In genomic region chr16:8758979-8759378, GRCm38 (mm10) we compare ENCODE assay signal across 25 mouse cellular contexts. TPM values are rescaled to one million over a fixed set of nuclear protein-coding genes. Genes with fewer than 3 reads are reported as not detected.
DNase-seq lines count a peak whose midpoint lies in the region; ATAC-seq and TF ChIP-seq lines count a peak whose summit lies in the region.
"Had no signal": no experiment of that assay in that cellular context is flagged by ENCODE, and none has a peak within 500 bp of the region (broad histone marks: within the 10 kb centered on the region; RNA-seq: fewer than 3 reads in every experiment).

No protein-coding gene starts in this region.

- no peak overlapping the region for H3K9ac ChIP-seq in ES-Bruce4 (ENCODE audit: low read depth, poor library complexity, severe bottlenecking)
- no peak overlapping the region for H3K9ac ChIP-seq in liver, embryonic 11.5 days (ENCODE audit: low read depth, low read length)
- no peak overlapping the region; the same call in 1 of the 2 replicates for H3K9ac ChIP-seq in liver, embryonic 14.5 days (replicated peaks)
- H3K9ac ChIP-seq in liver, postnatal 0 days (replicated peaks), result no peak overlapping the region
- H3K9ac ChIP-seq: forebrain, embryonic 12.5 days; forebrain, embryonic 15.5 days; heart, embryonic 12.5 days; heart, embryonic 15.5 days; hindbrain, embryonic 14.5 days had no signal

- no peaks in the 10 kb centered on the region for H3K27me3 ChIP-seq in ES-Bruce4 (ENCODE audit: control insufficient read depth, insufficient read depth, low read length, poor library complexity, severe bottlenecking)
- no peaks in the 10 kb centered on the region for H3K27me3 ChIP-seq in liver, embryonic 11.5 days (replicated peaks; ENCODE audit: control insufficient read depth, insufficient read depth, low read length)
- no peaks in the 10 kb centered on the region for H3K27me3 ChIP-seq in liver, embryonic 14.5 days (ENCODE audit: control insufficient read depth, insufficient read depth, low read length)
- H3K27me3 ChIP-seq in liver, postnatal 0 days (ENCODE audit: insufficient read depth, low read length), result no peaks in the 10 kb centered on the region
- H3K27me3 ChIP-seq: forebrain, embryonic 12.5 days; forebrain, embryonic 15.5 days; heart, embryonic 12.5 days; heart, embryonic 15.5 days; Patski had no signal

- 60% methylated on average over 3 of the region's 3 CpGs for WGBS in liver, embryonic 11.5 days
- WGBS in liver, embryonic 14.5 days (ENCODE audit: insufficient replicate concordance), result 41% methylated on average over 3 of the region's 3 CpGs
- WGBS in liver, postnatal 0 days (ENCODE audit: insufficient replicate concordance), result 65% methylated on average over 3 of the region's 3 CpGs

- TF ChIP-seq POLR2A in ES-Bruce4 (IDR thresholded peaks at IDR 0.05; ENCODE audit: insufficient read depth, low read length), result no peak

- TF ChIP-seq CTCF in ES-Bruce4 (IDR thresholded peaks at IDR 0.05; ENCODE audit: low read depth, low read length), result no peak
- TF ChIP-seq CTCF in liver, embryonic 14.5 days (IDR thresholded peaks at IDR 0.05; ENCODE audit: low read depth), result no peak
- TF ChIP-seq CTCF in liver, postnatal 0 days (IDR thresholded peaks at IDR 0.05; ENCODE audit: low read depth), result no peak

- no peaks in the 10 kb centered on the region for H3K9me3 ChIP-seq in ES-Bruce4 (replicated peaks; ENCODE audit: control insufficient read depth, insufficient read depth, low read length, poor library complexity, severe bottlenecking)
- no peaks in the 10 kb centered on the region for H3K9me3 ChIP-seq in liver, embryonic 11.5 days (ENCODE audit: control insufficient read depth, low read length)
- H3K9me3 ChIP-seq in liver, embryonic 14.5 days (ENCODE audit: control insufficient read depth, low read length), result no peaks in the 10 kb centered on the region
- no peaks in the 10 kb centered on the region for H3K9me3 ChIP-seq in liver, postnatal 0 days (ENCODE audit: low read length)
- H3K9me3 ChIP-seq: forebrain, embryonic 12.5 days; forebrain, embryonic 15.5 days; G1E; heart, embryonic 12.5 days; heart, embryonic 15.5 days had no signal

- H3K4me3 ChIP-seq in ES-Bruce4 (ENCODE audit: low read depth, low read length), result no peak overlapping the region
- no peak overlapping the region for H3K4me3 ChIP-seq in liver, embryonic 11.5 days (ENCODE audit: low read depth, low read length)
- no peak overlapping the region for H3K4me3 ChIP-seq in liver, embryonic 14.5 days (ENCODE audit: insufficient read depth in 1 of 2, low read depth in 2 of 2, low read length in 2 of 2)
- H3K4me3 ChIP-seq in liver, postnatal 0 days (ENCODE audit: low read depth, low read length), result no peak overlapping the region
- H3K4me3 ChIP-seq: forebrain, embryonic 12.5 days; forebrain, embryonic 15.5 days; heart, embryonic 12.5 days; heart, embryonic 15.5 days had no signal

- peaks cover 10% of the 10 kb centered on the region for H3K4me1 ChIP-seq in ES-Bruce4 (ENCODE audit: control insufficient read depth, insufficient read depth, low read length)
- H3K4me1 ChIP-seq in liver, embryonic 11.5 days (replicated peaks; ENCODE audit: control insufficient read depth, insufficient read depth, low read length), result peaks cover 12% of the 10 kb centered on the region; the same call in 1 of the 2 replicates
- H3K4me1 ChIP-seq in liver, embryonic 14.5 days (replicated peaks; ENCODE audit: control insufficient read depth in 2 of 2, insufficient read depth in 2 of 2, low read length in 1 of 2), result peaks cover 29 to 48% of the 10 kb centered on the region in 2 experiments
- peaks cover 16% of the 10 kb centered on the region for H3K4me1 ChIP-seq in liver, postnatal 0 days (ENCODE audit: insufficient read depth)
- H3K4me1 ChIP-seq: forebrain, embryonic 12.5 days; forebrain, embryonic 15.5 days had no signal

- DNase-seq in liver, embryonic 11.5 days (ENCODE audit: low spot score), result no peak
- no peak for DNase-seq in liver, embryonic 14.5 days (ENCODE audit: low read depth in 3 of 3, low spot score in 3 of 3)
- no peak for DNase-seq in liver, postnatal 0 days
- DNase-seq in retina, embryonic 14.5 days (ENCODE audit: low spot score), result no peak
- DNase-seq in adrenal gland, postnatal 14 days, result no peak
- no peak for DNase-seq in layer of hippocampus, adult 8-10 months (ENCODE audit: low spot score in 2 of 2)
- DNase-seq: adrenal gland, adult 2 months; adrenal gland, postnatal 25 days; cerebellum, adult 11-12 months; cerebellum, adult 8-10 months; cerebellum, postnatal 10 days; cerebellum, postnatal 36 days; gastrocnemius, postnatal 25 days; heart, adult 18-20 months; heart, postnatal 10 days; heart, postnatal 4 days had no signal

- H3K36me3 ChIP-seq in ES-Bruce4 (ENCODE audit: control insufficient read depth, insufficient read depth, low read length, poor library complexity, severe bottlenecking), result peaks cover 18% of the 10 kb centered on the region
- H3K36me3 ChIP-seq in liver, embryonic 11.5 days (ENCODE audit: control insufficient read depth, insufficient read depth, low read length), result no peaks in the 10 kb centered on the region
- no peaks in the 10 kb centered on the region for H3K36me3 ChIP-seq in liver, embryonic 14.5 days (replicated peaks; ENCODE audit: control insufficient read depth, insufficient read depth, low read depth)
- H3K36me3 ChIP-seq in liver, postnatal 0 days (replicated peaks; ENCODE audit: insufficient read depth, low read length), result no peaks in the 10 kb centered on the region
- H3K36me3 ChIP-seq: forebrain, embryonic 12.5 days; forebrain, embryonic 15.5 days; G1E; heart, embryonic 12.5 days; heart, embryonic 15.5 days had no signal

- TF ChIP-seq EP300 in ES-Bruce4 (IDR thresholded peaks at IDR 0.05; ENCODE audit: insufficient read depth, low read depth, low read length), result no peak
- TF ChIP-seq EP300 in liver, embryonic 14.5 days (IDR thresholded peaks at IDR 0.05; ENCODE audit: low read depth), result no peak
- no peak for TF ChIP-seq EP300 in liver, postnatal 0 days (IDR thresholded peaks at IDR 0.05; ENCODE audit: low read depth)

- ATAC-seq in liver, embryonic 11.5 days (replicated peaks; ENCODE audit: low FRiP score), result 0 out of 2 replicates have a peak, but pooled peaks have one; percentile 26
- ATAC-seq in liver, embryonic 14.5 days (ENCODE audit: insufficient read depth), result peak; percentile 61
- ATAC-seq in liver, postnatal 0 days, result peak; percentile 53
- ATAC-seq: forebrain, embryonic 15.5 days; hindbrain, postnatal 0 days; Patski had no signal

- peak overlapping the region; percentile 17; the same call in 1 of the 2 replicates for H3K27ac ChIP-seq in ES-Bruce4 (ENCODE audit: insufficient read depth, low read length)
- H3K27ac ChIP-seq in liver, embryonic 11.5 days (ENCODE audit: low read depth, low read length), result no peak overlapping the region
- peak overlapping the region; percentile 38 for H3K27ac ChIP-seq in liver, embryonic 14.5 days
- H3K27ac ChIP-seq in liver, postnatal 0 days (ENCODE audit: low read depth), result no peak overlapping the region
- H3K27ac ChIP-seq: forebrain, embryonic 12.5 days; forebrain, embryonic 15.5 days; heart, embryonic 15.5 days; hindbrain, embryonic 14.5 days; hindbrain, postnatal 0 days had no signal

- no peak overlapping the region for H3K4me2 ChIP-seq in liver, embryonic 11.5 days
- H3K4me2 ChIP-seq in liver, embryonic 14.5 days (ENCODE audit: low read depth), result no peak overlapping the region
- H3K4me2 ChIP-seq in liver, postnatal 0 days (ENCODE audit: low read depth, low read length), result no peak overlapping the region
- H3K4me2 ChIP-seq: forebrain, embryonic 12.5 days; forebrain, embryonic 15.5 days; heart, embryonic 12.5 days; heart, embryonic 15.5 days; hindbrain, embryonic 14.5 days had no signal

RNA-seq across cellular contexts. Expression of gene Usp7, which starts 33.1 kb away (rescaled TPM):
- polyA plus RNA-seq in ES-Bruce4 (2011; ENCODE audit: insufficient read depth, insufficient read length, low read depth, missing spikeins), result 339 and 341 TPM in 2 replicates
- polyA plus RNA-seq in liver, embryonic 11.5 days (2014; fragmentation: Nextera tagmentation; extraction: Ambion mirVana), result 34.6 and 43.3 TPM in 2 replicates
- polyA plus RNA-seq in liver, embryonic 14.5 days (2012; rRNA removed), result 37.6 and 57.5 TPM in 2 replicates
- polyA plus RNA-seq in liver, embryonic 14.5 days (2014; fragmentation: Nextera tagmentation; extraction: Ambion mirVana), result 35.5 and 41.9 TPM in 2 replicates
- polyA plus RNA-seq in liver, postnatal 0 days (2015; fragmentation: Nextera tagmentation; extraction: Ambion mirVana), result 15.8 and 17.7 TPM in 2 replicates
- total RNA-seq in adrenal gland, postnatal 14 days (2021), result 104 and 117 TPM in 2 replicates
- total RNA-seq in layer of hippocampus, adult 8-10 months (2022), result 100 to 1,000 TPM; 150 to 185 (median 163) TPM

Comparison
In these comparisons a context has a peak if more than half of its experiments do, and no peak if none do; other contexts are left out.
1. H3K27ac ChIP-seq: peak in ES-Bruce4 (single experiment) and liver, embryonic 14.5 days (single experiment); none in liver, embryonic 11.5 days (single experiment) and liver, postnatal 0 days (single experiment).
2. Peak in every context shown above with its lines, with median percentiles within 50 percentile points of each other: ATAC-seq.